Mouse (Mus musculus) liver, postnatal 0 days (tissue): ENCODE data around the gene Lmbrd2. TPM values are rescaled to one million over a fixed set of nuclear protein-coding genes. Genes with fewer than 3 reads are reported as not detected.
"Not testable (repeated sequence)": the region's sequence is repeated elsewhere in the genome, so short reads cannot be mapped to it uniquely, and the experiment has no call there.

Experiments
- ATAC-seq: fragments of 200-750 bp; cut with Nextera tagmentation; 2 replicates; pipeline ENCODE4 v1.8.0; 2017; ENCODE audit warnings: mild to moderate bottlenecking, moderate library complexity
- DNase-seq: peaks from one replicate; pipeline ENCODE4 v3.0.0-alpha.2; 2016
- H3K27ac ChIP-seq: fragments of 300-500 bp; sonication (generic); 2 replicates; pipeline ENCODE4 v1.5.1; 2014; ENCODE audit warnings: antibody characterized with exemption, moderate library complexity, mild to moderate bottlenecking, low read depth
- H3K27me3 ChIP-seq: fragments of 300-500 bp; sonication (generic); 2 replicates; pipeline ENCODE4 v1.6.1; 2014; ENCODE audit warnings: low read length, control low read depth, mixed read lengths; ENCODE audit not compliant: insufficient read depth
- H3K36me3 ChIP-seq: fragments of 300-500 bp; sonication (generic); replicated peaks from 2 replicates; pipeline ENCODE4 v1.6.1; 2014; ENCODE audit warnings: mild to moderate bottlenecking, control low read depth, low read length, moderate library complexity, mixed read lengths; ENCODE audit not compliant: insufficient read depth
- H3K4me1 ChIP-seq: fragments of 300-500 bp; sonication (generic); 2 replicates; pipeline ENCODE4 v1.6.1; 2014; ENCODE audit warnings: antibody characterized with exemption, mild to moderate bottlenecking, control low read depth; ENCODE audit not compliant: insufficient read depth
- H3K4me2 ChIP-seq: fragments of 300-500 bp; sonication (generic); 2 replicates; pipeline ENCODE4 v1.6.1; 2014; ENCODE audit warnings: low read depth, mild to moderate bottlenecking, low read length, moderate library complexity, mixed read lengths
- H3K4me3 ChIP-seq: fragments of 300-500 bp; sonication (generic); 2 replicates; pipeline ENCODE4 v1.5.1; 2014; ENCODE audit warnings: low read depth, low read length
- H3K9ac ChIP-seq: fragments of 300-500 bp; sonication (generic); replicated peaks from 2 replicates; pipeline ENCODE4 v1.6.1; 2014; ENCODE audit warnings: mild to moderate bottlenecking, moderate library complexity
- H3K9me3 ChIP-seq: fragments of 300-500 bp; sonication (generic); 2 replicates; pipeline ENCODE4 v1.6.1; 2016; ENCODE audit warnings: mild to moderate bottlenecking, control low read depth, low read length, mixed read lengths
- CTCF ChIP-seq: sonication (generic); IDR thresholded peaks from 2 replicates; pipeline ENCODE4 v1.5.1; 2016; ENCODE audit warnings: antibody characterized with exemption, low read depth
- EP300 ChIP-seq: IDR thresholded peaks from 2 replicates; pipeline ENCODE4 v1.6.1; 2016; ENCODE audit warnings: antibody characterized with exemption, low read depth, mild to moderate bottlenecking
- WGBS: fragments of 180-500 bp; shearing (Covaris S2); extraction: QIAGEN DNeasy Blood & Tissue Kit; methylation state at CpG from one replicate; pipeline ENCODE4 v1.1.7; 2014; ENCODE audit not compliant: insufficient replicate concordance; 5-methylcytosine and 5-hydroxymethylcytosine counted together
- polyA plus RNA-seq: library from polyadenylated mRNA; unstranded; fragments of >200 nt; fragmentation: Nextera tagmentation; extraction: Ambion mirVana; gene quantifications from 2 replicates; pipeline ENCODE4 v1.2.1, GENCODE M21; 2015

The Lmbrd2 gene
- polyA plus RNA-seq, 1 experiment from 2014 or later = 1.5 TPM

DNA sequence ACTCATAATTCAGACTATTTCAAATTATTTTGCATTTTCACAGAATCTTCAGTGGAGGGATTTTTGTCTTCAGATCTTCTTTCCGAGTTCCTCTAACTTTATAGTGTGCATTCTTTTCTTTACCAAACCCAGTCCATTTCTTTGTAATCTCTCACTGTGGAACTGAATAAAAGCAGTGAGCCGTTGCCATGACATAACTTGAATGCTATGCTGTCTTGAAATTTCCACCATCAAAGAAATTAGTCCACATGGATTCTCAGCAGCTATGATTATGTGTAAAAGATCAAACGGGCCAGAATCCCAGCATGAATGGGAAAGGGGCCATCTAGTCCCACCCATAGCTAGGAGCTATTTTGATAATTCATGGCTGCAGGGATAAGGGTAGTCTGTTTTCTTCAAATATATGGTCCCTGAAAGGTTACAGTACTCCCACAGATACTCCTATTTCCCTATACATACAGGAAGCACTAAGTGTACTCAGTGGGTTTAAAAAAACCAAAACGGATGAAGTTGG, 22.3 kb downstream of the Lmbrd2 start:
- H3K27me3 ChIP-seq = no peaks in the 10 kb centered on the region
- H3K4me3 ChIP-seq = no peak overlapping the region
- ATAC-seq (no peak), DNase-seq (no peak)
- 77% methylated on average over 4 of the region's 4 CpGs for WGBS
- H3K27ac ChIP-seq = no peak overlapping the region
- no peak overlapping the region for H3K4me2 ChIP-seq
- no peaks in the 10 kb centered on the region for H3K4me1 ChIP-seq
- H3K9ac ChIP-seq = no peak overlapping the region
- TF ChIP-seq CTCF = no peak
- no peaks in the 10 kb centered on the region for H3K9me3 ChIP-seq
- H3K36me3 ChIP-seq = peaks cover 23% of the 10 kb centered on the region

DNA sequence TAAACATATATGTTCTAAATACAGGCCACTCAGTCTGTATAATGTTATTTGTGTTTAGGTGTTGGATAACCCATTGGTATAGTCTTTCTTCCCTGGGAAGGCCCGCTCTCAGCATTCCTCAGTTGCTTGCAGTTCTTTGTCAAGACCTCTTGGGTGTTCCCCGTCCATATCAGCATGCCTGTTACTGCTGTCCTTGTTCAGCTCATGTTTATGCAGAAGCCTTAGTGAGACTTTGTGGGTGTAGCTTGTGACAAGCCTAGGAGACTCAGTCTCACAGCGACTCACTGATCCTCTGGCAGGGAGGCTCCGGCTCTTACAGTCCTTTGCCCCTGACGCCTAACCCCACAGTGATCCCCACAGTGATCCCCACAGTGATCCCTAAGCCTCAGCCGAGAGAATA, 23.8 kb downstream of the Lmbrd2 start:
- ATAC-seq (no peak), DNase-seq (no peak)
- 0 out of 2 replicates have a peak, but pooled peaks cover 14% of the 10 kb centered on the region for H3K36me3 ChIP-seq
- H3K4me2 ChIP-seq = no peak overlapping the region
- no peak overlapping the region for H3K27ac ChIP-seq
- no peak overlapping the region for H3K9ac ChIP-seq
- no peaks in the 10 kb centered on the region for H3K27me3 ChIP-seq
- no peaks in the 10 kb centered on the region for H3K9me3 ChIP-seq
- WGBS = 79% methylated on average over 6 of the region's 6 CpGs
- no peak for TF ChIP-seq EP300
- no peak for TF ChIP-seq CTCF
- no peak overlapping the region for H3K4me3 ChIP-seq
- no peaks in the 10 kb centered on the region for H3K4me1 ChIP-seq

DNA sequence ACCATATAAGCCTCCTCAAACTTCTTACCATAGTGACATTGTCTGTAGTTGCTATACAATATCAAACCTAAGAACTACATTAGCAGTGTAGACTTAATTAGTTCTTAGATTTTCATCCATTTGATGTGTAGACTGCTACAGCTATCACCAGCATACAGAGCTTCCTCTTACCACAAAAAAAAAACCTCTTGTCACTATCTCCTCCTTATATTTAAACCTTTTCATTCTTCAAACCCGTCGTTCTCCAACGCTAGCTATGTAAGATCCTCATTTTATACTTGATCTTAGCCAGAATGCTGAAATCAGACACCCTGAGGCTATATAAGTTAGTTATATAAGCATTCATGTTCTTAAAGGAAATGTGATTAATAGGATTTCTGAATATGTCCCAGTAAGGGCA, 36.7 kb downstream of the Lmbrd2 start:
- WGBS = 64% methylated on average over 3 of the region's 3 CpGs

DNA sequence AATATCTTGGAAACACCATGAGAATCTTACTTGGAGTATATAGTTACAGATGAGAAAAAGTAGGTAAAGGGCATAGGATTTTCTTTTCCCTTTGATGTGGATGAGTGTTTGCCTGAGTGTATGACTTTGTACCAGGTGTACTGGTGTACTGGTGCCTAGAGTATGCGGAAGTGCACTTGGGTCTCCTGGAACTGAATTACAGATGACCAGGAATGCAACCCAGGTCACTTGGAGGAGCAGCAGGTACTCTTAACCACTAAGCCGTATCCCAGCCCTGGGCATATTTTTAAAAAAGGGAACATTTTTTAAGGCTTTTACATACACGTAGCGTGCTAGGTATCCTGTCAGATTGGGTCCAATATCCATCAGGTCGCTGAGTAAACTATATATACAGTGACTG, 43.6 kb downstream of the Lmbrd2 start:
- Histone ChIP-seq H3K4me1 (no peaks in the 10 kb centered on the region), H3K27ac (no peak overlapping the region), H3K4me2 (no peak overlapping the region), H3K9ac (no peak overlapping the region), H3K4me3 (no peak overlapping the region), H3K27me3 (no peaks in the 10 kb centered on the region), H3K36me3 (peaks cover 27% of the 10 kb centered on the region), H3K9me3 (no peaks in the 10 kb centered on the region)
- no peak for DNase-seq
- ATAC-seq = no peak
- WGBS = 85% methylated on average over 5 of the region's 5 CpGs
- no peak for TF ChIP-seq CTCF

More for the DNA sequence above, 36.7 kb downstream of the Lmbrd2 start:
- Histone ChIP-seq H3K27me3 (no peaks in the 10 kb centered on the region), H3K4me1 (no peaks in the 10 kb centered on the region), H3K4me3 (no peak overlapping the region), H3K9ac (no peak overlapping the region), H3K4me2 (no peak overlapping the region), H3K9me3 (no peaks in the 10 kb centered on the region), H3K27ac (no peak overlapping the region), H3K36me3 (peaks cover 22% of the 10 kb centered on the region)
- ATAC-seq (no peak), DNase-seq (no peak)
- no peak for TF ChIP-seq CTCF
- no peak for TF ChIP-seq EP300

DNA sequence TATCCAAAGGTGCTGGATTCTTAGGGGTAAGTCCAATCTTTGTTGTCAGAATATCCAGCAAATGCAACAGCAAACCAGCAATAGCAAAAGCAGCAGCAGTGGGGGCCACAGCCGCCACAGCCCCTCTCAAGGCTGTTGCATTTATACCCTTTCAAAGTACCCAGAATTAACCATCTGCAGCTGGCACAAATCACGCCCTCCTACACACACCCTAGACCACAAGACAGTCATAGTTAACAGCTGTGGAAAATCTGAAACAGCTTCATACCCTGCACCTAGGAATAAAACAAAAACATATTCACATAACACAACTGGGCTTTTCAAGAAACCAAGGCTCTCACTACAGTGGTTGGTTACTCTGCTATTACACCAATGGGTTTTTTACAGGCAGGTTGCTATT, 49.4 kb downstream of the Lmbrd2 start:
- TF ChIP-seq EP300 = no peak
- TF ChIP-seq CTCF = no peak
- DNase-seq = no peak

GRCm38 (mm10) chr15:9192685-9193084, 52.3 kb downstream of the Lmbrd2 start:
- TF ChIP-seq CTCF = peak; percentile 55
- not testable (repeated sequence) for H3K4me1 ChIP-seq, H3K27me3 ChIP-seq, DNase-seq, H3K9me3 ChIP-seq, H3K9ac ChIP-seq, H3K4me3 ChIP-seq, H3K4me2 ChIP-seq, ATAC-seq, H3K27ac ChIP-seq
- peaks cover 21% of the 10 kb centered on the region for H3K36me3 ChIP-seq

More for the DNA sequence above, 49.4 kb downstream of the Lmbrd2 start:
- H3K27ac ChIP-seq = no peak overlapping the region
- H3K4me3 ChIP-seq = no peak overlapping the region
- H3K4me2 ChIP-seq = no peak overlapping the region
- no peaks in the 10 kb centered on the region for H3K9me3 ChIP-seq
- WGBS = 80% methylated on average over 2 of the region's 2 CpGs
- no peak for ATAC-seq
- H3K27me3 ChIP-seq = no peaks in the 10 kb centered on the region
- no peaks in the 10 kb centered on the region for H3K4me1 ChIP-seq
- H3K36me3 ChIP-seq = peaks cover 24% of the 10 kb centered on the region
- H3K9ac ChIP-seq = no peak overlapping the region

- H3K27me3 ChIP-seq = no peaks in the 10 kb centered on the region
- no peak for ATAC-seq
- H3K4me1 ChIP-seq = no peaks in the 10 kb centered on the region
- no peak overlapping the region for H3K4me2 ChIP-seq
- H3K9me3 ChIP-seq = no peaks in the 10 kb centered on the region
- TF ChIP-seq CTCF (no peak), EP300 (no peak)
- 45% methylated on average over 6 of the region's 6 CpGs for WGBS
- DNase-seq = no peak
- peaks cover 11% of the 10 kb centered on the region for H3K36me3 ChIP-seq
- H3K9ac ChIP-seq = no peak overlapping the region
- no peak overlapping the region for H3K27ac ChIP-seq
- no peak overlapping the region for H3K4me3 ChIP-seq
These were observed 58.1 kb downstream of the Lmbrd2 start for GRCm38 (mm10) chr15:9198421-9198820.
